Mouse (Mus musculus): Measurements from ENCODE around the gene Tmc3. TPM values are rescaled to one million over a fixed set of nuclear protein-coding genes. Genes with fewer than 3 reads are reported as not detected.

Gene Tmc3
- polyA plus RNA-seq, 1 experiment, result not detected

GRCm38 (mm10) chr7:83635726-83636125, 51.0 kb downstream of the Tmc3 start:
- Histone ChIP-seq H3K4me3 (ENCODE audit: insufficient read depth, poor library complexity, severe bottlenecking) (no peak overlapping the region), H3ac (ENCODE audit: control insufficient read depth, insufficient read length, low read depth) (no peak overlapping the region)

GRCm38 (mm10) chr7:83636425-83636824, 51.7 kb downstream of the Tmc3 start:
- H3K79me2 ChIP-seq (ENCODE audit: control insufficient read depth, insufficient read depth), result no peaks in the 10 kb centered on the region
- no peak overlapping the region for H3K4me3 ChIP-seq (ENCODE audit: insufficient read depth, poor library complexity, severe bottlenecking)
- H3K36me3 ChIP-seq (ENCODE audit: control insufficient read depth, insufficient read depth), result no peaks in the 10 kb centered on the region
- H3K79me3 ChIP-seq (ENCODE audit: low read depth), result no peaks in the 10 kb centered on the region
- H3ac ChIP-seq (ENCODE audit: control insufficient read depth, insufficient read length, low read depth), result no peak overlapping the region
- no peaks in the 10 kb centered on the region for H3K27me3 ChIP-seq (ENCODE audit: control insufficient read depth, insufficient read depth, insufficient read length)
- TF ChIP-seq MYOG (IDR thresholded peaks at IDR 0.05; ENCODE audit: control insufficient read depth, extremely low read depth, insufficient read length), result no peak
- no peak for TF ChIP-seq MAX (IDR thresholded peaks at IDR 0.05)
- no peak for TF ChIP-seq CEBPB (IDR thresholded peaks at IDR 0.05; ENCODE audit: low read depth)
- no peak for TF ChIP-seq FOSL1 (IDR thresholded peaks at IDR 0.05; ENCODE audit: insufficient read depth, low read length, poor library complexity, severe bottlenecking)
- no peak for TF ChIP-seq USF1 (IDR thresholded peaks at IDR 0.05; ENCODE audit: low read depth)
- TF ChIP-seq CTCF (IDR thresholded peaks at IDR 0.05; ENCODE audit: control insufficient read depth, insufficient read depth, insufficient read length), result no peak
- no peak for TF ChIP-seq MYOD1 (IDR thresholded peaks at IDR 0.05; ENCODE audit: control insufficient read depth, insufficient read length, low read depth)

More at GRCm38 (mm10) chr7:83635726-83636125, 51.0 kb downstream of the Tmc3 start:
- Histone ChIP-seq H3K27me3 (ENCODE audit: control insufficient read depth, insufficient read depth, insufficient read length) (no peaks in the 10 kb centered on the region), H3K36me3 (ENCODE audit: control insufficient read depth, insufficient read depth) (no peaks in the 10 kb centered on the region), H3K79me2 (ENCODE audit: control insufficient read depth, insufficient read depth) (no peaks in the 10 kb centered on the region), H3K79me3 (ENCODE audit: low read depth) (no peaks in the 10 kb centered on the region)
- no peak for TF ChIP-seq FOSL1 (IDR thresholded peaks at IDR 0.05; ENCODE audit: insufficient read depth, low read length, poor library complexity, severe bottlenecking)
- TF ChIP-seq MYOD1 (IDR thresholded peaks at IDR 0.05; ENCODE audit: control insufficient read depth, insufficient read length, low read depth), result no peak
- TF ChIP-seq USF1 (IDR thresholded peaks at IDR 0.05; ENCODE audit: low read depth), result no peak
- no peak for TF ChIP-seq MYOG (IDR thresholded peaks at IDR 0.05; ENCODE audit: control insufficient read depth, extremely low read depth, insufficient read length)
- TF ChIP-seq CEBPB (IDR thresholded peaks at IDR 0.05; ENCODE audit: low read depth), result no peak
- TF ChIP-seq MAX (IDR thresholded peaks at IDR 0.05), result no peak

DNA sequence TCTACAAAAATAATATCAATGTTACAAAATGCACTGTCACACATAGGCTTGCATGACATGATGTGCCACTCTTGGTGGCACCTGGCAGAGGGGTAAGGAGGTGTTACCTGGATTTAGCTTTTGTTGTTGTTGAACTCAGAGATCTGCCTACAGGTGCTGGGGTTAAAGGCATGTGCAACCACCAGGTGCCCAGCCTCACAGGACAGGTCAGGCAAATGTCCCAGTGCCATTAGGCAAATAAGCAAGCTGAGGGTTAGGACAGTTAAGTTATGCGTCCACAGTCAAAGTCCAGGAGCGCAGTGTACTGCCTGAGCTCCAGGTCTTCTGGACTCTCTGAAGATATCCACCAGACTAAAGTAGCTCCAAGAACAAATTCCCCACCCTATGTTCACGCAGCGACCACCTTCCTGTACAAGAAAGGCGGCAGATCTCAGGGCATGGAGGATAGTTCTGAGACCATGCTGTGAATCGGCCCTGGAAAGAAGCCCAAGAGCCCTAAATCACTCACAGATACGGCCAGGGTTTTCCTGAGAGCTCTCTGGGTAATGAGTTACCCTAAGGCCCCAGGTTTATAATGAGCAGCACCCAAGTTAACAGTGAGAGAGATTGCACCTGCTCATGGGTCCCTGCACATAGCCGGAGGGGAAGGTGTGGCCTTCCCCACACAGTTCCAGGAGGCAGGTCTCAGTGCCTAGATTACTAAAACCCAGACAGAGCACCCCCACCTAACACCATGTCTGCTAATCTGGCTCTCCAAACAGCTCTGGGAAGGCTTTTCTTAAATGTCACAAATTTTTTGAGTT, 53.3 kb downstream of the Tmc3 start:
- Histone ChIP-seq H3ac (ENCODE audit: control insufficient read depth, insufficient read length, low read depth) (no peak overlapping the region), H3K79me2 (ENCODE audit: control insufficient read depth, insufficient read depth) (no peaks in the 10 kb centered on the region), H3K27me3 (ENCODE audit: control insufficient read depth, insufficient read depth, insufficient read length) (no peaks in the 10 kb centered on the region), H3K79me3 (ENCODE audit: low read depth) (no peaks in the 10 kb centered on the region), H3K4me3 (ENCODE audit: insufficient read depth, poor library complexity, severe bottlenecking) (no peak overlapping the region), H3K36me3 (ENCODE audit: control insufficient read depth, insufficient read depth) (no peaks in the 10 kb centered on the region)
- no peak for TF ChIP-seq MAX (IDR thresholded peaks at IDR 0.05)
- TF ChIP-seq CTCF (IDR thresholded peaks at IDR 0.05; ENCODE audit: control insufficient read depth, insufficient read depth, insufficient read length), result no peak
- TF ChIP-seq MYOD1 (IDR thresholded peaks at IDR 0.05; ENCODE audit: control insufficient read depth, insufficient read length, low read depth), result no peak
- no peak for TF ChIP-seq USF1 (IDR thresholded peaks at IDR 0.05; ENCODE audit: low read depth)
- TF ChIP-seq MYOG (IDR thresholded peaks at IDR 0.05; ENCODE audit: control insufficient read depth, extremely low read depth, insufficient read length), result no peak
- no peak for TF ChIP-seq CEBPB (IDR thresholded peaks at IDR 0.05; ENCODE audit: low read depth)
- TF ChIP-seq FOSL1 (IDR thresholded peaks at IDR 0.05; ENCODE audit: insufficient read depth, low read length, poor library complexity, severe bottlenecking), result no peak

GRCm38 (mm10) chr7:83639084-83639483, 54.4 kb downstream of the Tmc3 start:
- no peak overlapping the region for H3ac ChIP-seq (ENCODE audit: control insufficient read depth, insufficient read length, low read depth)
- H3K36me3 ChIP-seq (ENCODE audit: control insufficient read depth, insufficient read depth), result no peaks in the 10 kb centered on the region
- H3K79me3 ChIP-seq (ENCODE audit: low read depth), result no peaks in the 10 kb centered on the region
- no peak overlapping the region for H3K4me3 ChIP-seq (ENCODE audit: insufficient read depth, poor library complexity, severe bottlenecking)
- no peaks in the 10 kb centered on the region for H3K79me2 ChIP-seq (ENCODE audit: control insufficient read depth, insufficient read depth)
- TF ChIP-seq MYOG (IDR thresholded peaks at IDR 0.05; ENCODE audit: control insufficient read depth, extremely low read depth, insufficient read length), result no peak
- TF ChIP-seq CEBPB (IDR thresholded peaks at IDR 0.05; ENCODE audit: low read depth), result no peak
- TF ChIP-seq MYOD1 (IDR thresholded peaks at IDR 0.05; ENCODE audit: control insufficient read depth, insufficient read length, low read depth), result no peak
- no peak for TF ChIP-seq FOSL1 (IDR thresholded peaks at IDR 0.05; ENCODE audit: insufficient read depth, low read length, poor library complexity, severe bottlenecking)
- TF ChIP-seq USF1 (IDR thresholded peaks at IDR 0.05; ENCODE audit: low read depth), result no peak
- no peak for TF ChIP-seq CTCF (IDR thresholded peaks at IDR 0.05; ENCODE audit: control insufficient read depth, insufficient read depth, insufficient read length)
- TF ChIP-seq MAX (IDR thresholded peaks at IDR 0.05), result no peak
- H3K27me3 ChIP-seq (ENCODE audit: control insufficient read depth, insufficient read depth, insufficient read length), result no peaks in the 10 kb centered on the region

DNA sequence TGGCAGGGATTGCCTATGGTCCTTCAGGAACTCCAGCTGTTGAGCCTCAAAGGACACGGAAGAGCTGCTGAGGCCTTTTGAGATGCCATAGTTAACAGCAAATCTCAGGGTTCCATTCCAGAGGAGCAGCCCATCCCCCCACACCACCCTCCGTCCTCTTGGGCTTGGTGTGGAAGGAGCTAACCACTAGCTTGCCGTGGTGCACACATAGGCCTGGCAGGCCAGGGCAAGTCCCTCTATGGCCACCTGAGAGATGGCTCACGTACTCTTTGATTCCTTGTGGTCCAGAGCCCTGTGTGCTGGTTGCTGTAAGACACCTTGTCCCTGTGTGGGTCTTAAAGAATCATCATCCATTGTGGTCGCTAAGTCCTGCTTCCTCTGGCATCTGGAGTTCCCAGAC, 55.9 kb downstream of the Tmc3 start:
- H3K27me3 ChIP-seq (ENCODE audit: control insufficient read depth, insufficient read depth, insufficient read length), result no peaks in the 10 kb centered on the region
- H3K36me3 ChIP-seq (ENCODE audit: control insufficient read depth, insufficient read depth), result no peaks in the 10 kb centered on the region

More for the DNA sequence above, 55.9 kb downstream of the Tmc3 start:
- Histone ChIP-seq H3K79me2 (ENCODE audit: control insufficient read depth, insufficient read depth) (no peaks in the 10 kb centered on the region), H3K79me3 (ENCODE audit: low read depth) (no peaks in the 10 kb centered on the region), H3K4me3 (ENCODE audit: insufficient read depth, poor library complexity, severe bottlenecking) (no peak overlapping the region), H3ac (ENCODE audit: control insufficient read depth, insufficient read length, low read depth) (no peak overlapping the region)
- TF ChIP-seq MYOG (IDR thresholded peaks at IDR 0.05; ENCODE audit: control insufficient read depth, extremely low read depth, insufficient read length), result no peak
- no peak for TF ChIP-seq CEBPB (IDR thresholded peaks at IDR 0.05; ENCODE audit: low read depth)
- TF ChIP-seq USF1 (IDR thresholded peaks at IDR 0.05; ENCODE audit: low read depth), result no peak
- no peak for TF ChIP-seq FOSL1 (IDR thresholded peaks at IDR 0.05; ENCODE audit: insufficient read depth, low read length, poor library complexity, severe bottlenecking)
- no peak for TF ChIP-seq MAX (IDR thresholded peaks at IDR 0.05)
- no peak for TF ChIP-seq CTCF (IDR thresholded peaks at IDR 0.05; ENCODE audit: control insufficient read depth, insufficient read depth, insufficient read length)
- TF ChIP-seq MYOD1 (IDR thresholded peaks at IDR 0.05; ENCODE audit: control insufficient read depth, insufficient read length, low read depth), result no peak

All from C2C12 (cell line).